Mouse (Mus musculus) myocyte (in vitro differentiated cells): ENCODE data around the gene Lrrc75a.

Source experiments
- E2F4 ChIP-seq: IDR thresholded peaks from one replicate; pipeline ENCODE4 v1.6.1; 2011; ENCODE audit warnings: mild to moderate bottlenecking, control low read depth, moderate library complexity; ENCODE audit not compliant: insufficient read depth
- MAX ChIP-seq: IDR thresholded peaks from one replicate; pipeline ENCODE4 v1.6.1; 2011; ENCODE audit warnings: low read depth, mild to moderate bottlenecking, control low read depth
- MYOD1 ChIP-seq, 3 experiments: IDR thresholded peaks; one replicate each; pipeline ENCODE4 v1.6.1; 2011; ENCODE audit warnings: control low read depth in 2 of 3, low read depth in 2 of 3, mild to moderate bottlenecking in 2 of 3, moderate library complexity in 1 of 3; ENCODE audit not compliant: insufficient read length in 2 of 3, control insufficient read depth in 1 of 3
- MYOG ChIP-seq, 3 experiments: IDR thresholded peaks; one replicate each; pipeline ENCODE4 v1.6.1; 2011; ENCODE audit warnings: control low read depth in 2 of 3, low read depth in 2 of 3, mild to moderate bottlenecking in 2 of 3; ENCODE audit not compliant: insufficient read length in 2 of 3, control insufficient read depth in 1 of 3, insufficient read depth in 1 of 3
- POLR2A ChIP-seq: IDR thresholded peaks from one replicate; pipeline ENCODE4 v1.6.1; 2011; ENCODE audit warnings: low read depth, mild to moderate bottlenecking, control low read depth, moderate library complexity; ENCODE audit not compliant: insufficient read length
- POLR2AphosphoS2 ChIP-seq: IDR thresholded peaks from one replicate; pipeline ENCODE4 v1.6.1; 2011; ENCODE audit warnings: low read depth, control low read depth; ENCODE audit not compliant: insufficient read length
- REST ChIP-seq: IDR thresholded peaks from one replicate; pipeline ENCODE4 v1.6.1; 2011; ENCODE audit warnings: mild to moderate bottlenecking, control low read depth, moderate library complexity; ENCODE audit not compliant: insufficient read depth, insufficient read length
- SRF ChIP-seq: IDR thresholded peaks from one replicate; pipeline ENCODE4 v1.6.1; 2011; ENCODE audit warnings: low read depth; ENCODE audit not compliant: control insufficient read depth, insufficient read length
- TCF12 ChIP-seq: IDR thresholded peaks from one replicate; pipeline ENCODE4 v1.6.1; 2011; ENCODE audit warnings: mild to moderate bottlenecking, control low read depth; ENCODE audit not compliant: poor library complexity, insufficient read depth, severe bottlenecking
- TCF3 ChIP-seq: IDR thresholded peaks from one replicate; pipeline ENCODE4 v1.6.1; 2011; ENCODE audit warnings: low read depth, control low read depth; ENCODE audit not compliant: insufficient read length
- USF1 ChIP-seq: IDR thresholded peaks from one replicate; pipeline ENCODE4 v1.6.1; 2011; ENCODE audit warnings: low read depth, mild to moderate bottlenecking, control low read depth, moderate library complexity

GRCm38 (mm10) chr11:62668986-62669385 lies 20.7 kb upstream of the Lrrc75a start:
- no peak for TF ChIP-seq POLR2A
- TF ChIP-seq MAX = no peak
- TF ChIP-seq USF1 = no peak
- TF ChIP-seq E2F4 = no peak
- no peak for TF ChIP-seq TCF12
- TF ChIP-seq MYOG (IDR thresholded peaks at IDR 0.05; ENCODE audit: control insufficient read depth in 1 of 3, insufficient read depth in 1 of 3, insufficient read length in 2 of 3, low read depth in 2 of 3) = no peak
- TF ChIP-seq MYOD1 (IDR thresholded peaks at IDR 0.05; ENCODE audit: control insufficient read depth in 1 of 3, insufficient read length in 2 of 3, low read depth in 2 of 3) = no peak
- TF ChIP-seq SRF = no peak
- no peak for TF ChIP-seq POLR2AphosphoS2
- TF ChIP-seq REST = no peak
- no peak for TF ChIP-seq TCF3
